Mouse (Mus musculus) heart, embryonic 13.5 days (tissue): Measurements from ENCODE around the gene Clec18a. TPM values are rescaled to one million over a fixed set of nuclear protein-coding genes. Genes with fewer than 3 reads are reported as not detected.
"Not testable (repeated sequence)": the region's sequence is repeated elsewhere in the genome, so short reads cannot be mapped to it uniquely, and the experiment has no call there.

Experiments used
- ATAC-seq: fragments of 200-750 bp; cut with Nextera tagmentation; 2 replicates; pipeline ENCODE4 v1.8.0; 2017; ENCODE audit warnings: moderate TSS enrichment; ENCODE audit not compliant: insufficient number of reproducible peaks, low FRiP score, low TSS enrichment; ENCODE audit errors: extremely low read depth
- H3K27ac ChIP-seq: fragments of 300-500 bp; sonication (generic); replicated peaks from 2 replicates; pipeline ENCODE4 v1.5.1; 2015; ENCODE audit warnings: moderate library complexity, mild to moderate bottlenecking, inconsistent platforms
- H3K27me3 ChIP-seq: fragments of 300-500 bp; sonication (generic); replicated peaks from 2 replicates; pipeline ENCODE4 v1.6.1; 2015; ENCODE audit warnings: mild to moderate bottlenecking, inconsistent platforms
- H3K36me3 ChIP-seq: fragments of 300-500 bp; sonication (generic); 2 replicates; pipeline ENCODE4 v1.6.1; 2015; ENCODE audit warnings: mild to moderate bottlenecking, inconsistent platforms
- H3K4me1 ChIP-seq: fragments of 300-500 bp; sonication (generic); 2 replicates; pipeline ENCODE4 v1.6.1; 2015; ENCODE audit warnings: inconsistent platforms
- H3K4me2 ChIP-seq: fragments of 300-500 bp; sonication (generic); 2 replicates; pipeline ENCODE4 v1.6.1; 2015; ENCODE audit warnings: inconsistent platforms, mild to moderate bottlenecking, moderate library complexity
- H3K4me3 ChIP-seq: fragments of 300-500 bp; sonication (generic); 2 replicates; pipeline ENCODE4 v1.5.1; 2015; ENCODE audit warnings: moderate library complexity, mild to moderate bottlenecking, inconsistent platforms
- H3K9ac ChIP-seq: fragments of 300-500 bp; sonication (generic); 2 replicates; pipeline ENCODE4 v1.6.1; 2015; ENCODE audit warnings: inconsistent platforms, mild to moderate bottlenecking, moderate library complexity
- H3K9me3 ChIP-seq: fragments of 300-500 bp; sonication (generic); 2 replicates; pipeline ENCODE4 v1.6.1; 2016; ENCODE audit warnings: inconsistent platforms
- WGBS: fragments of 180-500 bp; shearing (Covaris S2); methylation state at CpG from one replicate; pipeline ENCODE4 v1.1.7; 2015; ENCODE audit warnings: mixed read lengths; 5-methylcytosine and 5-hydroxymethylcytosine counted together
- polyA plus RNA-seq: library from polyadenylated mRNA; unstranded; fragments of >200 nt; fragmentation: Nextera tagmentation; extraction: Ambion mirVana; gene quantifications from 2 replicates; pipeline ENCODE4 v1.2.1, GENCODE M21; 2015

Gene Clec18a
- polyA plus RNA-seq, result 0.22 TPM in 1 of 2 replicates, not detected in the other

- H3K9me3 ChIP-seq, H3K4me3 ChIP-seq, H3K36me3 ChIP-seq, H3K4me2 ChIP-seq, H3K27ac ChIP-seq, H3K27me3 ChIP-seq, ATAC-seq: not testable (repeated sequence)
- Histone ChIP-seq H3K9ac (peak within 1 kb of the TSS; percentile 47; the same call in 1 of the 2 replicates), H3K4me1 (peaks cover 15% of the 10 kb centered on the region)
- WGBS, result 77% methylated on average over 5 of the region's 6 CpGs
These were observed at the start of gene Clec18a for GRCm38 (mm10) chr8:111092326-111092725. Clec18a (minus strand) TSS chr8:111092426.

GRCm38 (mm10) chr8:111130756-111131155, 38.5 kb upstream of the Clec18a start:
- no peak overlapping the region for H3K27ac ChIP-seq
- ATAC-seq, result no peak
- H3K36me3 ChIP-seq, result peaks cover 96% of the 10 kb centered on the region
- WGBS, result 93% methylated on average over 2 of the region's 2 CpGs
- H3K4me2 ChIP-seq, result no peak overlapping the region
- no peaks in the 10 kb centered on the region for H3K27me3 ChIP-seq
- H3K9me3 ChIP-seq, result no peaks in the 10 kb centered on the region
- no peak overlapping the region for H3K4me3 ChIP-seq
- H3K4me1 ChIP-seq, result no peaks in the 10 kb centered on the region
- no peak overlapping the region for H3K9ac ChIP-seq

GRCm38 (mm10) chr8:111119481-111119880, 27.3 kb upstream of the Clec18a start:
- WGBS, result 91% methylated on average over 3 of the region's 3 CpGs
- Histone ChIP-seq H3K9me3 (no peaks in the 10 kb centered on the region), H3K4me1 (no peaks in the 10 kb centered on the region), H3K4me3 (no peak overlapping the region), H3K9ac (no peak overlapping the region), H3K4me2 (no peak overlapping the region), H3K36me3 (peaks cover 96% of the 10 kb centered on the region), H3K27me3 (no peaks in the 10 kb centered on the region), H3K27ac (no peak overlapping the region)
- no peak for ATAC-seq

GRCm38 (mm10) chr8:111114891-111115290, 22.7 kb upstream of the Clec18a start:
- H3K36me3 ChIP-seq, result peaks cover 94% of the 10 kb centered on the region
- ATAC-seq, result no peak
- H3K27ac ChIP-seq, result no peak overlapping the region
- no peak overlapping the region for H3K9ac ChIP-seq
- no peaks in the 10 kb centered on the region for H3K27me3 ChIP-seq
- H3K4me2 ChIP-seq, result no peak overlapping the region
- no peak overlapping the region for H3K4me3 ChIP-seq
- H3K9me3 ChIP-seq, result no peaks in the 10 kb centered on the region
- WGBS, result 92% methylated on average over 5 of the region's 5 CpGs
- H3K4me1 ChIP-seq, result no peaks in the 10 kb centered on the region

- peak; percentile 67 for ATAC-seq
- Histone ChIP-seq H3K4me2 (peak overlapping the region; percentile 74), H3K4me1 (peaks cover 15% of the 10 kb centered on the region), H3K9ac (peak overlapping the region; percentile 80), H3K27ac (peak overlapping the region; percentile 59), H3K4me3 (peak overlapping the region; percentile 73)
- not testable (repeated sequence) for H3K9me3 ChIP-seq, H3K27me3 ChIP-seq, H3K36me3 ChIP-seq
- WGBS, result under 1% methylated on average over 58 of the region's 69 CpGs
These were observed 2.6 kb upstream of the Clec18a start for GRCm38 (mm10) chr8:111094719-111095302.

GRCm38 (mm10) chr8:111093865-111094718, 1.9 kb upstream of the Clec18a start, which contains the start of gene Pdpr:
Pdpr (plus strand) TSS chr8:111094630.
- Histone ChIP-seq H3K27me3 (no peaks in the 10 kb centered on the region), H3K4me2 (peak within 1 kb of the TSS; percentile 74), H3K9me3 (0 out of 2 replicates have a peak, but pooled peaks cover 2% of the 10 kb centered on the region), H3K36me3 (no peaks in the 10 kb centered on the region), H3K4me3 (peak within 1 kb of the TSS; percentile 73), H3K9ac (peak within 1 kb of the TSS; percentile 80), H3K4me1 (peaks cover 15% of the 10 kb centered on the region), H3K27ac (peak within 1 kb of the TSS; percentile 59)
- ATAC-seq, result peak; percentile 91
- 4% methylated on average over 71 of the region's 72 CpGs for WGBS

- no peak for ATAC-seq
- H3K9ac ChIP-seq, result peak overlapping the region; percentile 47; the same call in 1 of the 2 replicates
- H3K4me1 ChIP-seq, result peaks cover 15% of the 10 kb centered on the region
- 51% methylated on average over 7 of the region's 7 CpGs for whole genome bisulfite sequencing
- H3K4me2 ChIP-seq, result no peak overlapping the region
- H3K4me3 ChIP-seq, result no peak overlapping the region
- H3K36me3 ChIP-seq, result no peaks in the 10 kb centered on the region
- H3K9me3 ChIP-seq, result 0 out of 2 replicates have a peak, but pooled peaks cover 2% of the 10 kb centered on the region
- no peak overlapping the region for H3K27ac ChIP-seq
- no peaks in the 10 kb centered on the region for H3K27me3 ChIP-seq
These were observed 520 bp downstream of the Clec18a start for GRCm38 (mm10) chr8:111091706-111092105.

GRCm38 (mm10) chr8:111090126-111090525, 2.1 kb downstream of the Clec18a start:
- Histone ChIP-seq H3K36me3 (no peaks in the 10 kb centered on the region), H3K27me3 (no peaks in the 10 kb centered on the region), H3K4me3 (no peak overlapping the region), H3K27ac (no peak overlapping the region), H3K9me3 (0 out of 2 replicates have a peak, but pooled peaks cover 2% of the 10 kb centered on the region), H3K4me1 (peaks cover 1% of the 10 kb centered on the region; the same call in 1 of the 2 replicates), H3K4me2 (no peak overlapping the region), H3K9ac (no peak overlapping the region)
- WGBS, result 0% methylated on average over 2 of the region's 2 CpGs
- no peak for ATAC-seq

GRCm38 (mm10) chr8:111083936-111084335, 8.3 kb downstream of the Clec18a start:
- H3K4me2 ChIP-seq, H3K4me1 ChIP-seq, ATAC-seq, H3K9ac ChIP-seq, H3K9me3 ChIP-seq, H3K36me3 ChIP-seq, H3K27me3 ChIP-seq, H3K27ac ChIP-seq, H3K4me3 ChIP-seq: not testable (repeated sequence)
- WGBS, result 83% methylated on average over 5 of the region's 5 CpGs

GRCm38 (mm10) chr8:111081580-111082258, 10.5 kb downstream of the Clec18a start:
- 0 out of 2 replicates have a peak overlapping the region, but pooled peaks have one; percentile 25 for H3K9ac ChIP-seq
- 63% methylated on average over 12 of the region's 12 CpGs for WGBS
- no peak for ATAC-seq
- H3K4me1 ChIP-seq, result peaks cover 5% of the 10 kb centered on the region; the same call in 1 of the 2 replicates
- H3K4me3 ChIP-seq, result no peak overlapping the region
- H3K36me3 ChIP-seq, result no peaks in the 10 kb centered on the region
- H3K4me2 ChIP-seq, result no peak overlapping the region
- no peak overlapping the region for H3K27ac ChIP-seq
- H3K27me3 ChIP-seq, result 0 out of 2 replicates have a peak, but pooled peaks cover 3% of the 10 kb centered on the region
- H3K9me3 ChIP-seq, result no peaks in the 10 kb centered on the region

- Histone ChIP-seq H3K9ac (no peak overlapping the region), H3K4me1 (peaks cover 5% of the 10 kb centered on the region; the same call in 1 of the 2 replicates), H3K27ac (no peak overlapping the region), H3K27me3 (0 out of 2 replicates have a peak, but pooled peaks cover 3% of the 10 kb centered on the region), H3K4me3 (no peak overlapping the region), H3K9me3 (no peaks in the 10 kb centered on the region), H3K36me3 (no peaks in the 10 kb centered on the region), H3K4me2 (no peak overlapping the region)
- ATAC-seq, result no peak
- WGBS, result 34% methylated on average over 6 of the region's 6 CpGs
These were observed 12.4 kb downstream of the Clec18a start for GRCm38 (mm10) chr8:111079861-111080271.
